Mouse (Mus musculus) T-cell, adult 2 months (primary cell): ENCODE results near the gene Cerk.

Experiments
- DNase-seq: peaks from one replicate; pipeline ENCODE4 v3.0.0; 2022; ENCODE audit warnings: low spot score

Cerk gene

GRCm38 (mm10) chr15:86090578-86090977, 95.4 kb downstream of the Cerk start:
- no peak for DNase-seq

GRCm38 (mm10) chr15:86089991-86090529, 95.9 kb downstream of the Cerk start:
- DNase-seq: no peak
